Mouse (Mus musculus): ENCODE data around the gene Abca13. TPM values are rescaled to one million over a fixed set of nuclear protein-coding genes. Genes with fewer than 3 reads are reported as not detected.
A peak's percentile ranks its signal among the peaks of the same experiment; 100 is the strongest.

The Abca13 gene
- total RNA-seq, 2 experiments from 2014 or later: 0.02 to 0.03 TPM

DNA sequence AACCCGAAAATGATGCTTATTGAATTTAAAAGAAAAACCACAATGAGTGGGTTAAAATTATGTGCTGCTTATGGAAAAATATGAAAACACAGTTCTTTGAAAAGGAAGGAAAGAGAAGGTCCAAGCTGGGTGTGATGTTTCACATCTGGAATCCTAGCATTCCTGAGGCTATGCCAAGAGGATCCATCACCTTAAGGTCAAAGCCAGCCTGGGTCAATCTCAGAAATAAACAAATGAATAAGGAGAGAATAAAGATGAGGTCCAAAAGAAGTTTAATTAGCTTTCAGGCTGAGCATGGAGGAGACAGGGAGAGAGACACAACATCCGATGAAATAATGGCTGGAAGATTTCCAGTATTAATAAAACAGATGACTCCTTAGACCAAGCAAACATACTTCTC, 405.6 kb downstream of the Abca13 start:
- no peak for TF ChIP-seq CTCF (conservative IDR thresholded peaks at IDR 0.05)
- H3K27ac ChIP-seq: no peak overlapping the region
- DNase-seq (ENCODE audit: low spot score in 2 of 2): no peak
- H3K4me3 ChIP-seq: no peak overlapping the region

DNA sequence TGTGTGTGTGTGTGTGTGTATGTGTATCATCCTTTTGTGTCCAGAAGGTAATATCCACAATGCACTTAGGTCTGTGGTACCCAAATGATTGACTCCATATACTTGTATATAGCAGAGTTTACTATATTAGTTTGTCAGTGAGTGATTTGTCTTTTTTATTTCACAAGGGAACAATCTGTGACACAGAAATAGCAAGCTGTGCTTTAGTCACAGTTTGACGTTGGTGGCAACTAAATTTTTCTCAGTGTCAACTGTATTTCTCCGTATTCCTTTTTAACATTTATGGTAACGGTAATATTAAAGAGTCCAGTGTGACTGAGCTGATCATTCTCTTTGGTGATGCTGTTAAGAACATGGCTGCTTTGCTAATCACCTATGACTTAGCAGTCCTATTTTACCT, 409.4 kb downstream of the Abca13 start:
- no peak overlapping the region for H3K4me3 ChIP-seq
- peak in 1 of 2 experiments; percentile 23 for DNase-seq (ENCODE audit: low spot score in 2 of 2)
- H3K27ac ChIP-seq: 0 out of 2 replicates have a peak overlapping the region, but pooled peaks have one; percentile 46
- TF ChIP-seq CTCF (conservative IDR thresholded peaks at IDR 0.05): no peak

DNA sequence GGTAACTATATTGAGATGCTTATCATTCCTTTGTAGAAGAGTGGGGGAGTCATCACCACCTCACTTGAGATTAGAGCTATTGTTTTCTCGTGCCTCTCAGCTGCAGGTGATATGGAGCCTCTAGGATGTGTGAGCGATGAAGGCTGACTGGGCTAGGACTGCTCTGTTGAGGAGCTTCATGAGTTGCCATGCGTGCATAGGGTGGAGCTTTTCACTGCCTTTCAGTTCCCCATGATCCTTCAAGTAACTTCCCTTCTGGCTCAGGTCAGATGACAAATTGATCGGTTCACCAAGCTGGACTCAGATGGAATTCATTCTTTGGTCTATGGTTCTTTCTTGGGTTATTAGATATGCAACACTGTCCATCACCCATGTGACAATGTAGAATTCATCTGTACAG, 410.4 kb downstream of the Abca13 start:
- Histone ChIP-seq H3K27ac (no peak overlapping the region), H3K4me3 (no peak overlapping the region)

DNA sequence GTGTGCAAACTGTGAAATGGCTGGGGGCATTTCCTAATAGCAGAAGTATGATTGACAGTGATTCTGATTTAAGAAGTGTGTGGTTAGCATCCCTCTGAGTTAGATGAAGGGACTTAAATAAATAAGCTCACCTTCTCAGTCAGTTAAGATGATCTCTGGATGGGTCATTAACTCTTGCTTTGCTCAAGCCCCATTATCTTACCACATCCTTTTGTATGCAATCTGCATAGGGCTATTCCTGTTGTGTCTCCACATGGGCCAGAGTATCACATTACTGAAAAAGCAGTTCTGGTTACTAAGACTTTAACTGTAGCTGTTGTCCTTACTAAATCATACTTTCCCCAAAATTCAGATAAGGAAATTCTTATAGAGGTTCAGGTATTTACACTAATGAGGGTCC, 416.5 kb downstream of the Abca13 start:
- Histone ChIP-seq H3K4me3 (no peak overlapping the region), H3K27ac (no peak overlapping the region)
- DNase-seq (ENCODE audit: low spot score in 2 of 2): no peak
- TF ChIP-seq CTCF (conservative IDR thresholded peaks at IDR 0.05): no peak

More for the DNA sequence above, 410.4 kb downstream of the Abca13 start:
- no peak for DNase-seq (ENCODE audit: low spot score in 2 of 2)
- no peak for TF ChIP-seq CTCF (conservative IDR thresholded peaks at IDR 0.05)

DNA sequence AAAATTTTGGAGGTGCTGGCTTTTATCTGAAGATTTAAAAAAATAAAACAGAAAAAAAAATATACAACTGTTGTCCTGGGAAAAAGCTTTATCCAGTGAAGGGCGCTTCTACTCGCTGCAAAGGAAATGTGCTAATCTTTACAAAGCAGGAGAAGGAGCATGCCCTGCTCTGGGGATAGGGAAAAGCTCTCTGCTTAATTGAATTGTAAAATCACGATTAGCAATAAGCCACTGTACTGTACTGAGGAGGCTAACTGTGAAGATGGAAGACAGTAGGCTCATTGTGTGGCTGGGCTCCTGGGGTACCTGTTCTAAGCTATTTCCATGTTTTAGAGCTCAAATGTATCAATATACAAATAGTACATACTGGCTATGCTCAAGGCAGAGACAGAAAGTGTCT, 417.3 kb downstream of the Abca13 start:
- TF ChIP-seq CTCF (conservative IDR thresholded peaks at IDR 0.05): no peak
- DNase-seq (ENCODE audit: low spot score in 2 of 2): no peak
- Histone ChIP-seq H3K4me3 (no peak overlapping the region), H3K27ac (no peak overlapping the region)

DNA sequence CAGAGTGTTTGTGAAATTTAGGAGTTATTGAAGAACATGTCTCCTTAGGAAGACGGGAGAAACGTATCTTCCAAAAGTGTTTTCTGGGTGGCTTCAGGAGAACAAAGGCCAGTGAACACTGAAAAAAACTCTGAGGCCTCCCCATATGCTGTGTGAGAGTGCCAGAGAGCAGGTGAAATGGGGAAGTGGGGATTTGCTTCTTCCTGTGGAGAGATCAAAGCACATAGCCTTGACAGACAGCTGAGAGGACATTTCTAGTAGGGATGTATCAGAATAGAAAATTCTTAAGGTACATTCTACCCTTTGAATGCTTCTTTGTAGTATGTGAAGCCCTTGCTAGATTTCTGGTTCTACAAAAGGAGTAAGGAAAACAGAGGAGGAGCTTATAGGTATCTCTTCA, 424.4 kb downstream of the Abca13 start:
- H3K27ac ChIP-seq: no peak overlapping the region
- no peak for DNase-seq (ENCODE audit: low spot score in 2 of 2)
- H3K4me3 ChIP-seq: no peak overlapping the region
- TF ChIP-seq CTCF (conservative IDR thresholded peaks at IDR 0.05): no peak

DNA sequence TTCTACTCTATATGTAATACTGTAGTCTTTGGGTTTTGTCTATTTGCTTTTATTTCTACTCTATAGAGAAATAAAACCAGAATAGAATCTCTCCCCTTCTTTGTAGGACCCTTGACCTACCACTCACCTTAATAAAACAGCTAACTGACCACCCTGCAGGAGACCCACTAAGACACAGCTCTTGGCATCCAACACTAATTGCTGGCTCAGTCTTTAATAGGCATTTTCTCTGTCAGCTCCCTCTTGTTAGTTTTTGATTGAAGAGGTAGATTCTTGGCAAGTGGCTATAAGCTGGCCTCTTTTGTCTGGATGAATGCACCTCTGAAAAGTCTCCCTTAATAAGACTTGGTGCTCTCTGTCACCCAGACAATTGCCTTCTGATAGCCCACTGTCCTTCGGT, 424.9 kb downstream of the Abca13 start:
- no peak overlapping the region for H3K4me3 ChIP-seq
- no peak overlapping the region for H3K27ac ChIP-seq
- no peak for TF ChIP-seq CTCF (conservative IDR thresholded peaks at IDR 0.05)
- no peak for DNase-seq (ENCODE audit: low spot score in 2 of 2)

DNA sequence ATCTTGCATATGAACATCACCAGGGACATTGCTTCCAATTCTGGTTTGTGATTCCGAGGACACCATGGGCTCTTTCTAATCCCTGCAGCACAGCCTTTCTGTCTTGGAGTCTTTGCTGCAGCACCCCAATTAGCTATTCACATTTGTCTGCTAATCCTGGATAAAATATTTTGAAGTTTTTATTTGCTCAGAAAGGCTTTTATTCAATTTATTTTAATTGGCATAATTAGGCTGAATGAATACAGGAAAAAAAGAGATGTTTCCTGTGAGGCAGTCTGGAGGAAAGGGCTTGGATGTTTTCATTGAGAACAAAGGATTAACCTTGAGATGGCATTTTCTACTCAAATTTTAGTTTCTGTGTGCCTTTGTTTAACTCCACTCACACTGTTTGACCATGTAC, 428.2 kb downstream of the Abca13 start:
- H3K27ac ChIP-seq: no peak overlapping the region
- H3K4me3 ChIP-seq: no peak overlapping the region
- TF ChIP-seq CTCF (conservative IDR thresholded peaks at IDR 0.05): no peak
- no peak for DNase-seq (ENCODE audit: low spot score in 2 of 2)

DNA sequence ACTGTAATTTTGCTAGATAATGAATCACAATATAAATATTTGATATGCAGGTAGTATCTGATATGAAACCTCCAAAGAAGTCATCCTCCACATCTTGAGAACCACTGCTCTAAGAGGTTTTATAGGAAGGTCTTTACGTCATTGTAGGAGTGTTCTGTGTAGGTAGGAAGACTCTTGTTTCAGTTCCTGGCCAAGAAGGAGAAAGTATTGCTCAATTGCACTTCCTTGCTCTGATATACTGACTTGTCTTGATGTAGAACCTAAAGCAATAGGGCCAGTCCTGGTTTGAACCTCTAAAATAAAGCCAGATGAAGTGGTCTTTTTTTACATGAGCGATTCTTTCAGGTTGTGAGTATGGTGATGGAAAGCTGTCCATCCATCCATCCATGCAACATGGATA, 431.1 kb downstream of the Abca13 start:
- no peak for TF ChIP-seq CTCF (conservative IDR thresholded peaks at IDR 0.05)
- no peak overlapping the region for H3K4me3 ChIP-seq
- DNase-seq (ENCODE audit: low spot score in 2 of 2): no peak
- H3K27ac ChIP-seq: no peak overlapping the region

DNA sequence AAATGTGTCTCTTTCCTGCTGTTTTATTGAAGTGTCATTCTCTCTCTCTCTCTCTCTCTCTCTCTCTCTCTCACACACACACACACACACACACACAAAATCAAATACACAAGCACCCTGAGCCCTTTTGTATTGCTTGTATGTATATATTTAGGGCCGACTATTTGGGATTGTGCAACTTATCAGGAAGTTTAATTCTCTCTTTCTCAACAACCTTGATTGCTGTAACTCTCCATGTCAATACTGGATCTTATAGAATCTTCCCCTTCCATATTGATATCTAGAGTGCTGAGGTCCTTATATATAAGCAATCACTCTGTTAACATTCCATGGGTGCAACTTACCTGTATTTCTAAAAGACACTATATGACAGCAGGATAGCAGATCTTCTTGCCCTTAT, 433.0 kb downstream of the Abca13 start:
- TF ChIP-seq CTCF (conservative IDR thresholded peaks at IDR 0.05): no peak
- Histone ChIP-seq H3K27ac (no peak overlapping the region), H3K4me3 (no peak overlapping the region)
- DNase-seq (ENCODE audit: low spot score in 2 of 2): no peak

DNA sequence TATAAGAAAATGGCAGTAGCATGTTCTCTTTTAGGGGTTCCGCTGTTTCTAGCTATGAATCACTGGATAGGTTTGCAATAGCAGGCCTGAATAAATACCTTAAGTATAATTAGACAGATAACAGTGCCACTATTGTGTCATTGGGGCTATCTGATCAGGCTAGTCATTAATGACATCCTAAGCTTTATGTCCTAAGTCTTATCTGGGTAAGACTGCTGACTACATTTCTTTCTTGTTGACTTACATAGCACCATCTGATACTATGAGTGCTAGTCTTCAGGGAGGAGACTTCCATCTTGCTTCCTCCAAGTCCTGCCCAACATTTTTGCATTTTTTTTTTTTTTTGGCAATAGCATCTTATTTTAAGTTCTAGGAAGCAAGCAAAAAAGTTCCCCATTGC, 434.1 kb downstream of the Abca13 start:
- Histone ChIP-seq H3K4me3 (no peak overlapping the region), H3K27ac (no peak overlapping the region)
- DNase-seq (ENCODE audit: low spot score in 2 of 2): no peak
- TF ChIP-seq CTCF (conservative IDR thresholded peaks at IDR 0.05): no peak

DNA sequence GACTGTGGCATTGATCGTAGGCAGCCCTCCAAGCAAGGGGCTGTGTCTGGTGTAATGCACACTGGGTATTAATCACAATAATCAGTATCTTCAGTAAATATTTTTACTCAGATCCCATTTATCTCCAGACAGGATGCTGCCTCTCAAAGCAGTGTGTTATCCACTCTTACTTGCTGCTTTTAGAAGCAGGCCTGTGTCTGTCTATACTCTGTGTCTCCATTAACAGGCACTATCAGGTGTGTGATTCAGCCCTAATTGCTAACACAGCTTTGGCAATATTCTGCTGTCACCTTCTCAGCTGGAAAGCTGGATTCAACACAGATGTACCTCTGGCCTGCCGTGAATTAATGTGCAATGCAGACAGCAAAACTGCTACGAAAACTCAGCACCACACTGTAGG, 455.5 kb downstream of the Abca13 start:
- Histone ChIP-seq H3K4me3 (no peak overlapping the region), H3K27ac (no peak overlapping the region)
- DNase-seq (ENCODE audit: low spot score in 2 of 2): no peak
- no peak for TF ChIP-seq CTCF (conservative IDR thresholded peaks at IDR 0.05)

DNA sequence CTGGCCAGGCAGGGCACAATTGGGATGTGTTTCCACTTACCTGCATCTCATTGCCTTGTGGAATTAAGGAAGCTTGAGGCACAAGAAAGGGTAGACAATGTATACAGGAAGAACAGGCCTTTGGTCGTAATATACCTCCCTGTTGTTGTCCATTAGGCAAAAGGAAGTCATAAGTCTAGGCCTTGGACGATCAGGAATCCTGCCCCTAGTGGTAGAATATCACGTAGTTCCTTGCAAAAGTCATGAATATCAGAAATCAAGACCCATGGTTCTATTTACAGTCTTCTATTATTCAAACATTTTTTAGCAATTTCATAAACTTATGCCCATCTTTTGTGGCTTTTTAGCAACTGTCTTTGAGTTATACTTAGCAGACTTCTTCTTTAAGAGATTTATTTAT, 456.2 kb downstream of the Abca13 start:
- peak; percentile 57 for TF ChIP-seq CTCF (conservative IDR thresholded peaks at IDR 0.05)
- H3K4me3 ChIP-seq: no peak overlapping the region
- no peak for DNase-seq (ENCODE audit: low spot score in 2 of 2)
- no peak overlapping the region for H3K27ac ChIP-seq

DNA sequence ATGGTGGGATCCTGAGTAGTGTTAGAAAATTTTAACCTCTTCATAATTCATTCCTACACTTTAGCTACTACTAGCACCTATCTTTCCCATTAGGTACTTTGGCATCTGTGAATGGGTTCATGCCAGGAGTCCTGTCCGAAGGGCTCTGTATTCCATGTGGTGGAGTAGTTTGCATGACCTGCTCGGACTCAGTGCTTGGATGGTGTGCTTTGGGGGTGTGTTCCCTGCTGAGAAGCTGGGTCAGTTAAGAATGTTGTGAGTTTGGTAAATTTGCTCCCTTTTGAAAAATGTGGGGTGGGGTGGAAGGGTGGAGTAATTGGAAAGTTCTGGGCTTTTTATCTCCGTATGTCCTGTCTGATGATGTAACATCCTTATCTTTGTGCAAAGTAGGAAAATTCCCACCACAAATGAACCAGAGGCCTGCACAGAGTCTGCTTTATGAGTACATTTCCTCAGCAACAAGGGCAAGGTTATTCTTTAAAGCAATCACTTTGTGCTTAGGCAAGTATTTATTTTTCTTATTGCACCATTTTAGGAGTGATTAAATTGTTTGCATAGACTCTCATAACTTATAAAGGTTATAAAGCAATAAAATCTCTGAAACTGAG, 475.0 kb downstream of the Abca13 start:
- Histone ChIP-seq H3K4me3 (no peak overlapping the region), H3K27ac (no peak overlapping the region)
- DNase-seq (ENCODE audit: low spot score in 2 of 2): no peak
- TF ChIP-seq CTCF (conservative IDR thresholded peaks at IDR 0.05): no peak

DNA sequence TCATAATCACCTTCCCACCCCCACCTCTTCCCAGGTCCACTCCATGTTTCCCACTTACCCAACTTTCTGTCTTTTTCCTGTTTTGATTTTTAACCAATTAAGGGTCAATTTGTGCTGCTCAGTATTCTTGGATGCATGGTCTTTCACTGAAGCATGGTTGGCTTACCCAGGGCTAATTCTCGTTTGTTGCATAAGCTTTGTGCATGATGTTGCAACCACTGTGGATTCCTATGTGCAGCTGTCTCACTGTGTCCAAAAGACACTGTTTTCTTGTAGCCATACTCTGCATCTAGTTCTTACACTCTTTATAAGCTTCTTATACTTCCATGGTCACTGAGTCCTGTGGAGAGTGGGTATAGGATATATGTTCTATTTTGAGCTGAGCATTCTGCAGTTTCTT, 477.7 kb downstream of the Abca13 start:
- no peak for TF ChIP-seq CTCF (conservative IDR thresholded peaks at IDR 0.05)
- H3K27ac ChIP-seq: no peak overlapping the region
- DNase-seq (ENCODE audit: low spot score in 2 of 2): no peak
- no peak overlapping the region for H3K4me3 ChIP-seq
